Mouse (Mus musculus): ENCODE results near the gene Zfp523. TPM values are rescaled to one million over a fixed set of nuclear protein-coding genes. Genes with fewer than 3 reads are reported as not detected.

The Zfp523 gene
- polyA plus RNA-seq, 1 experiment from 2014 or later = 44.7 TPM

- H3K9ac ChIP-seq = peak within 1 kb of the TSS; percentile 31
- WGBS = under 1% methylated on average over 82 of the region's 97 CpGs
- H3K27me3 ChIP-seq = peaks cover 9% of the 10 kb centered on the region; the same call in 1 of the 2 replicates
- H3K4me3 ChIP-seq (replicated peaks) = peak within 1 kb of the TSS; percentile 61
- peak; percentile 30; the same call in 1 of the 2 replicates for ATAC-seq (ENCODE audit: insufficient number of reproducible peaks, low FRiP score, low TSS enrichment, low read depth)
- H3K4me2 ChIP-seq (replicated peaks) = peak within 1 kb of the TSS; percentile 95
- no peaks in the 10 kb centered on the region for H3K9me3 ChIP-seq (replicated peaks)
- H3K36me3 ChIP-seq = no peaks in the 10 kb centered on the region
- peak within 1 kb of the TSS; percentile 73 for H3K27ac ChIP-seq (replicated peaks)
- peaks cover 66% of the 10 kb centered on the region for H3K4me1 ChIP-seq
Measured at GRCm38 (mm10) chr17:28141771-28142699, 34.9 kb upstream of the Zfp523 start, which contains the start of gene Scube3. TSS of gene Scube3 (plus strand) at chr17:28142141.

GRCm38 (mm10) chr17:28142700-28143610, 34.0 kb upstream of the Zfp523 start:
- Histone ChIP-seq H3K4me1 (peaks cover 73% of the 10 kb centered on the region), H3K36me3 (no peaks in the 10 kb centered on the region), H3K4me2 (replicated peaks) (peak overlapping the region; percentile 95), H3K27me3 (peaks cover 9% of the 10 kb centered on the region; the same call in 1 of the 2 replicates), H3K9me3 (replicated peaks) (no peaks in the 10 kb centered on the region), H3K4me3 (replicated peaks) (peak overlapping the region; percentile 61), H3K9ac (peak overlapping the region; percentile 31), H3K27ac (replicated peaks) (peak overlapping the region; percentile 73)
- 2% methylated on average over 33 of the region's 33 CpGs for WGBS
- ATAC-seq (ENCODE audit: insufficient number of reproducible peaks, low FRiP score, low TSS enrichment, low read depth) = no peak

GRCm38 (mm10) chr17:28143751-28144150, 33.2 kb upstream of the Zfp523 start:
- no peak overlapping the region for H3K27ac ChIP-seq (replicated peaks)
- 7% methylated on average over 9 of the region's 9 CpGs for WGBS
- no peaks in the 10 kb centered on the region for H3K9me3 ChIP-seq (replicated peaks)
- peaks cover 77% of the 10 kb centered on the region for H3K4me1 ChIP-seq
- H3K9ac ChIP-seq = no peak overlapping the region
- peak overlapping the region; percentile 95 for H3K4me2 ChIP-seq (replicated peaks)
- H3K27me3 ChIP-seq = peaks cover 9% of the 10 kb centered on the region; the same call in 1 of the 2 replicates
- no peaks in the 10 kb centered on the region for H3K36me3 ChIP-seq
- peak overlapping the region; percentile 61 for H3K4me3 ChIP-seq (replicated peaks)
- no peak for ATAC-seq (ENCODE audit: insufficient number of reproducible peaks, low FRiP score, low TSS enrichment, low read depth)

GRCm38 (mm10) chr17:28144241-28144640, 32.7 kb upstream of the Zfp523 start:
- H3K36me3 ChIP-seq = no peaks in the 10 kb centered on the region
- no peak for ATAC-seq (ENCODE audit: insufficient number of reproducible peaks, low FRiP score, low TSS enrichment, low read depth)
- peaks cover 9% of the 10 kb centered on the region; the same call in 1 of the 2 replicates for H3K27me3 ChIP-seq
- H3K9ac ChIP-seq = no peak overlapping the region
- 21% methylated on average over 6 of the region's 6 CpGs for WGBS
- H3K9me3 ChIP-seq (replicated peaks) = no peaks in the 10 kb centered on the region
- H3K4me3 ChIP-seq (replicated peaks) = peak overlapping the region; percentile 61
- H3K27ac ChIP-seq (replicated peaks) = no peak overlapping the region
- H3K4me2 ChIP-seq (replicated peaks) = peak overlapping the region; percentile 95
- H3K4me1 ChIP-seq = peaks cover 82% of the 10 kb centered on the region

- WGBS = 66% methylated on average over 3 of the region's 3 CpGs
- no peak overlapping the region for H3K9ac ChIP-seq
- no peak overlapping the region for H3K27ac ChIP-seq (replicated peaks)
- H3K36me3 ChIP-seq = no peaks in the 10 kb centered on the region
- H3K4me3 ChIP-seq (replicated peaks) = no peak overlapping the region
- H3K9me3 ChIP-seq (replicated peaks) = no peaks in the 10 kb centered on the region
- H3K4me1 ChIP-seq = peaks cover 62% of the 10 kb centered on the region
- no peak for ATAC-seq (ENCODE audit: insufficient number of reproducible peaks, low FRiP score, low TSS enrichment, low read depth)
- no peak overlapping the region for H3K4me2 ChIP-seq (replicated peaks)
- H3K27me3 ChIP-seq = 0 out of 2 replicates have a peak, but pooled peaks cover 6% of the 10 kb centered on the region
Measured at GRCm38 (mm10) chr17:28148288-28148687, 28.6 kb upstream of the Zfp523 start.

GRCm38 (mm10) chr17:28149734-28150133, 27.2 kb upstream of the Zfp523 start:
- H3K4me2 ChIP-seq (replicated peaks) = no peak overlapping the region
- H3K27ac ChIP-seq (replicated peaks) = no peak overlapping the region
- ATAC-seq (ENCODE audit: insufficient number of reproducible peaks, low FRiP score, low TSS enrichment, low read depth) = no peak
- 0 out of 2 replicates have a peak, but pooled peaks cover 1% of the 10 kb centered on the region for H3K27me3 ChIP-seq
- WGBS = 56% methylated on average over 8 of the region's 8 CpGs
- H3K4me1 ChIP-seq = peaks cover 47% of the 10 kb centered on the region
- no peak overlapping the region for H3K4me3 ChIP-seq (replicated peaks)
- no peaks in the 10 kb centered on the region for H3K36me3 ChIP-seq
- H3K9ac ChIP-seq = no peak overlapping the region
- H3K9me3 ChIP-seq (replicated peaks) = no peaks in the 10 kb centered on the region

DNA sequence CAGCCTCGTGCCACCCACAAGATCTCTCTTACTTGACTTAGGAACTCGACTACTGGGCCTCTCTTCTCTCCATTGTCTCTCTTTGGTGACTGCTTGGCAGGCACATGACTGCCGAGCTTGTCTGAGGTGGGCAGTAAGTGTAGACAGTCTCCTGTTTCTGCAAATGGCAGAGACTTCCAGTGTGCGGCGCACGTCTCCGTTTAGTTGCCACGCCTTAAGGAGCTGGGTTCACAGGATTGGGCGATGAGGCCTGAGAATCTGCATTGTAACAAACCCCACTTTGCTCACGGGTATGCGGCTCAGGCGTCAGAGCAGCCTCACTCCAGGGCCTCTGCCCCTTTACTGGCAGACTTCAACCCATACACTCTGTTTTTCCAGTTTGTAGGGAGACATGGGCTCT, 26.5 kb upstream of the Zfp523 start:
- no peak for ATAC-seq (ENCODE audit: insufficient number of reproducible peaks, low FRiP score, low TSS enrichment, low read depth)
- no peak overlapping the region for H3K4me2 ChIP-seq (replicated peaks)
- WGBS = 77% methylated on average over 12 of the region's 12 CpGs
- H3K27ac ChIP-seq (replicated peaks) = no peak overlapping the region
- no peaks in the 10 kb centered on the region for H3K27me3 ChIP-seq
- H3K36me3 ChIP-seq = no peaks in the 10 kb centered on the region
- no peaks in the 10 kb centered on the region for H3K9me3 ChIP-seq (replicated peaks)
- H3K4me3 ChIP-seq (replicated peaks) = no peak overlapping the region
- peaks cover 40% of the 10 kb centered on the region for H3K4me1 ChIP-seq
- no peak overlapping the region for H3K9ac ChIP-seq

DNA sequence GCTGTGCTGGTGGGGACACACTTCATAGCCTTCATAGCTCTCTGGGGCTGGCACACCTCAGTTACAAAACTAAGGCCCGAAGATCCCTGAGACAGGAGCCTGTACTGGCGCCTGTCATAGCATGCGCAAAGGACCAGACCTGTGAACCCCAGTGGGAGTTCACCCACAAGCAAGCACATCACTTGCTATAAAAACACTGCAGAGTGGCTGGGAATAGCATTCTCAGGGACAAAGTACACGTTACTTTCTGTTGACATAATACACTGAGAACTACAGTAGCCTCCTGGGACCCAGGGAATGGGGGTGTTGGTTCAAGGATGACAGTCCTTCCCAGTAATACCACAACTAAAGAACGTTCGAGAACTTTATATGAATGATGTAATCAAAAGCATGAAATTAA, 23.8 kb upstream of the Zfp523 start:
- Histone ChIP-seq H3K9me3 (replicated peaks) (no peaks in the 10 kb centered on the region), H3K36me3 (0 out of 2 replicates have a peak, but pooled peaks cover 3% of the 10 kb centered on the region), H3K9ac (no peak overlapping the region), H3K27ac (replicated peaks) (no peak overlapping the region), H3K4me1 (peaks cover 19% of the 10 kb centered on the region), H3K4me3 (replicated peaks) (no peak overlapping the region), H3K4me2 (replicated peaks) (no peak overlapping the region), H3K27me3 (no peaks in the 10 kb centered on the region)
- 65% methylated on average over 6 of the region's 6 CpGs for WGBS
- no peak for ATAC-seq (ENCODE audit: insufficient number of reproducible peaks, low FRiP score, low TSS enrichment, low read depth)

DNA sequence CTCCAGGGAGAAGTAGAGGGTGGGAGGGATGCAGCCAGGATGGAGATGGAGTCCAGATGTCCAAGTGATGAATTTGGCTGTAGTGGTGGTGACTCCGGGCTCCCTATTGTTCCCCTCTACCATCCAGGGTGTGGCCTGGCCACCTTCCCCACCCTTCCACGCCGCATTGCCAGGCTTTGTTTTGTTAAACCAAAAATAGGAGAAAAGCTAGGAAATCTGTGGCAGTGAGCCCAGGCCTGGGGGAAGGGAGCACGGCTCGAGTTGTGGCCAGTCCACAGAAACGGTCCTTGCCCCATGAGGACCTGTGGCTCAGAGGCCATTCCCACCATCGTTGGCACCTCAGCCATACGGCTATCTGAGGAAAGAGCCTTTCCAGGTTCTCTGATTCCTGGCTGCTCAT, 22.0 kb upstream of the Zfp523 start:
- Histone ChIP-seq H3K9me3 (replicated peaks) (no peaks in the 10 kb centered on the region), H3K36me3 (0 out of 2 replicates have a peak, but pooled peaks cover 3% of the 10 kb centered on the region), H3K27ac (replicated peaks) (no peak overlapping the region), H3K4me3 (replicated peaks) (no peak overlapping the region), H3K9ac (no peak overlapping the region), H3K4me1 (peaks cover 21% of the 10 kb centered on the region), H3K27me3 (no peaks in the 10 kb centered on the region), H3K4me2 (replicated peaks) (no peak overlapping the region)
- WGBS = 86% methylated on average over 8 of the region's 8 CpGs
- ATAC-seq (ENCODE audit: insufficient number of reproducible peaks, low FRiP score, low TSS enrichment, low read depth) = no peak

- Histone ChIP-seq H3K27me3 (peaks cover 9% of the 10 kb centered on the region; the same call in 1 of the 2 replicates), H3K9ac (no peak overlapping the region), H3K9me3 (replicated peaks) (no peaks in the 10 kb centered on the region), H3K4me3 (replicated peaks) (no peak overlapping the region), H3K27ac (replicated peaks) (no peak overlapping the region), H3K4me2 (replicated peaks) (no peak overlapping the region), H3K4me1 (peaks cover 28% of the 10 kb centered on the region), H3K36me3 (peaks cover 10% of the 10 kb centered on the region; the same call in 1 of the 2 replicates)
- no peak for ATAC-seq (ENCODE audit: insufficient number of reproducible peaks, low FRiP score, low TSS enrichment, low read depth)
- 29% methylated on average over 8 of the region's 10 CpGs for WGBS
Measured at GRCm38 (mm10) chr17:28160361-28160760, 16.6 kb upstream of the Zfp523 start.
